Mouse (Mus musculus) neural tube, embryonic 14.5 days (tissue): ENCODE results near the gene Snx5. TPM values are rescaled to one million over a fixed set of nuclear protein-coding genes. Genes with fewer than 3 reads are reported as not detected.

Source experiments
- ATAC-seq: fragments of 200-750 bp; cut with Nextera tagmentation; 2 replicates; pipeline ENCODE4 v1.8.0; 2017; ENCODE audit warnings: low read depth, mild to moderate bottlenecking, moderate TSS enrichment, moderate library complexity
- H3K27ac ChIP-seq: fragments of 300-500 bp; sonication (generic); 2 replicates; pipeline ENCODE4 v1.5.1; 2014; ENCODE audit warnings: low read depth, mild to moderate bottlenecking, control low read depth, low read length, moderate library complexity, mixed read lengths
- H3K27me3 ChIP-seq: fragments of 300-500 bp; sonication (generic); 2 replicates; pipeline ENCODE4 v1.6.1; 2014; ENCODE audit warnings: low read length; ENCODE audit not compliant: control insufficient read depth, insufficient read depth
- H3K36me3 ChIP-seq: fragments of 300-500 bp; sonication (generic); 2 replicates; pipeline ENCODE4 v1.6.1; 2014; ENCODE audit warnings: low read length, mixed read lengths; ENCODE audit not compliant: control insufficient read depth, insufficient read depth
- H3K4me1 ChIP-seq: fragments of 300-500 bp; sonication (generic); 2 replicates; pipeline ENCODE4 v1.6.1; 2014; ENCODE audit warnings: low read length; ENCODE audit not compliant: control insufficient read depth, insufficient read depth
- H3K4me2 ChIP-seq: fragments of 300-500 bp; sonication (generic); 2 replicates; pipeline ENCODE4 v1.6.1; 2014; ENCODE audit warnings: mild to moderate bottlenecking, low read depth, low read length, control low read depth
- H3K4me3 ChIP-seq: fragments of 300-500 bp; sonication (generic); 2 replicates; pipeline ENCODE4 v1.5.1; 2014; ENCODE audit warnings: low read depth, low read length, control low read depth, mixed read lengths
- H3K9ac ChIP-seq: fragments of 300-500 bp; sonication (generic); replicated peaks from 2 replicates; pipeline ENCODE4 v1.6.1; 2014; ENCODE audit warnings: low read depth, mild to moderate bottlenecking, control low read depth, low read length, mixed read lengths
- H3K9me3 ChIP-seq: fragments of 300-500 bp; sonication (generic); 2 replicates; pipeline ENCODE4 v1.6.1; 2016; ENCODE audit warnings: low read length; ENCODE audit not compliant: control insufficient read depth
- WGBS: fragments of 180-500 bp; shearing (Covaris S2); extraction: QIAGEN DNeasy Blood & Tissue Kit; methylation state at CpG from one replicate; pipeline ENCODE4 v1.1.7; 2014; 5-methylcytosine and 5-hydroxymethylcytosine counted together
- polyA plus RNA-seq: library from polyadenylated mRNA; unstranded; fragments of >200 nt; fragmentation: Nextera tagmentation; extraction: Ambion mirVana; gene quantifications from 2 replicates; pipeline ENCODE4 v1.2.1, GENCODE M21; 2014

The Snx5 gene
- polyA plus RNA-seq, 1 experiment from 2014 or later = 79.1 TPM

GRCm38 (mm10) chr2:144224351-144224750 is 46.4 kb downstream of the Snx5 start:
- no peak overlapping the region for H3K4me3 ChIP-seq

DNA sequence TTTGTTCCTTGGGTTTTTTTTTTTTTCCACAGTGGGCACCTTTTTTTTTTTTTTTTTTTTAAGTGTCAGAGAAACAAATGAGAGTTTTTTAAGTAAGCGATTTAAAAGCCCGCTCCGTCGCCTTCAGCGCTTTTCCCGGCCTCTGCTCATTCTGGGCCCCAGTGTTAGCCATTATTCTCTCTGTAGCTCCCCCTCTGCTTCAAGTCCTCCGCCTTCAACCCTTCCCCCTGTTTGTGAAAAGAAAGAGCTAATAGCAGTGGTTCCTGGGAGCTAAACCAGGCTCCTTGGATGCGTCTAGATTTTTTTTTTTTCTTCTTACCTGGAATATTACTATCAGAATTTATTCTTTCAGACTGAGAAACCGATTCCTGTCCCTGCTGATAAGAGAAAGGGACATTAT is 55.1 kb downstream of the Snx5 start:
- no peak overlapping the region for H3K9ac ChIP-seq
- H3K4me2 ChIP-seq = no peak overlapping the region
- H3K27ac ChIP-seq = no peak overlapping the region

More at GRCm38 (mm10) chr2:144224351-144224750, 46.4 kb downstream of the Snx5 start:
- Histone ChIP-seq H3K27ac (no peak overlapping the region), H3K4me1 (no peaks in the 10 kb centered on the region), H3K9ac (no peak overlapping the region), H3K27me3 (no peaks in the 10 kb centered on the region), H3K9me3 (no peaks in the 10 kb centered on the region), H3K36me3 (no peaks in the 10 kb centered on the region), H3K4me2 (no peak overlapping the region)
- no peak for ATAC-seq
- WGBS = 68% methylated on average over 12 of the region's 12 CpGs

DNA sequence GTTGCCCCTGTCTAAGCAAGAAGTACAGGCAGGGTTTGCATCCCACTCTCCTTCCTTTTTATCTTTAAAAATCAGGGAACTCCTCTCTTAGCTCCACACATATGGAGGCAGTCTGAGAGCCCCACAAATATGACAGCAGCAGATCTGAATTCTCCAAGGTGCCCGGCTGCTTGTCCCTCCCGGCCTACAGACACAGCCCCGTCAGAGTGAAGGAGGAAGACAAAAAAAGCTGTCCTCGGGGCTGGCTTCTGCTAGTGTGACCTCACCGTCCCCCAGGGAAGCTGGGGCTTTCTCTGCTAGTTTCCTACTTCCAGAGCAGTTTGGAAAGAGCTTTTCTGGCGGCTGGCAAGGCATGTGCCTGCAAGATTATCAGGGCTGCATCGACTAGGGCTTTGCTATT is 55.5 kb downstream of the Snx5 start:
- Histone ChIP-seq H3K4me3 (no peak overlapping the region), H3K27me3 (no peaks in the 10 kb centered on the region), H3K9ac (no peak overlapping the region), H3K4me2 (no peak overlapping the region), H3K27ac (peak overlapping the region; percentile 28; the same call in 1 of the 2 replicates), H3K36me3 (no peaks in the 10 kb centered on the region), H3K4me1 (peaks cover 3% of the 10 kb centered on the region; the same call in 1 of the 2 replicates), H3K9me3 (no peaks in the 10 kb centered on the region)
- peak; percentile 65; the same call in 1 of the 2 replicates for ATAC-seq
- WGBS = 5% methylated on average over 7 of the region's 7 CpGs

More for the DNA sequence above, 55.1 kb downstream of the Snx5 start:
- H3K4me3 ChIP-seq = no peak overlapping the region
- 19% methylated on average over 9 of the region's 9 CpGs for WGBS
- H3K9me3 ChIP-seq = no peaks in the 10 kb centered on the region
- no peaks in the 10 kb centered on the region for H3K27me3 ChIP-seq
- no peak; the same call in 1 of the 2 replicates for ATAC-seq
- no peaks in the 10 kb centered on the region for H3K36me3 ChIP-seq
- peaks cover 3% of the 10 kb centered on the region; the same call in 1 of the 2 replicates for H3K4me1 ChIP-seq

- peak overlapping the region; percentile 28; the same call in 1 of the 2 replicates for H3K27ac ChIP-seq
- H3K9me3 ChIP-seq = no peaks in the 10 kb centered on the region
- peaks cover 3% of the 10 kb centered on the region; the same call in 1 of the 2 replicates for H3K4me1 ChIP-seq
- peak; percentile 11; the same call in 1 of the 2 replicates for ATAC-seq
- H3K4me3 ChIP-seq = no peak overlapping the region
- 75% methylated on average over 9 of the region's 9 CpGs for whole genome bisulfite sequencing
- H3K9ac ChIP-seq = no peak overlapping the region
- H3K36me3 ChIP-seq = no peaks in the 10 kb centered on the region
- no peaks in the 10 kb centered on the region for H3K27me3 ChIP-seq
- H3K4me2 ChIP-seq = no peak overlapping the region
These were observed 56.1 kb downstream of the Snx5 start for GRCm38 (mm10) chr2:144214508-144215185.

GRCm38 (mm10) chr2:144213803-144214202 is 56.9 kb downstream of the Snx5 start:
- H3K4me2 ChIP-seq = no peak overlapping the region
- no peak overlapping the region for H3K27ac ChIP-seq
- ATAC-seq = no peak
- no peaks in the 10 kb centered on the region for H3K27me3 ChIP-seq
- peaks cover 3% of the 10 kb centered on the region; the same call in 1 of the 2 replicates for H3K4me1 ChIP-seq
- no peaks in the 10 kb centered on the region for H3K9me3 ChIP-seq
- WGBS = 85% methylated on average over 6 of the region's 6 CpGs
- H3K9ac ChIP-seq = no peak overlapping the region
- H3K36me3 ChIP-seq = no peaks in the 10 kb centered on the region
- H3K4me3 ChIP-seq = no peak overlapping the region

- no peak for ATAC-seq
These were observed 61.3 kb downstream of the Snx5 start for GRCm38 (mm10) chr2:144209425-144209824.

GRCm38 (mm10) chr2:144207365-144207764 is 63.3 kb downstream of the Snx5 start:
- Histone ChIP-seq H3K4me2 (no peak overlapping the region), H3K4me1 (no peaks in the 10 kb centered on the region), H3K4me3 (no peak overlapping the region), H3K9ac (no peak overlapping the region), H3K9me3 (no peaks in the 10 kb centered on the region), H3K27me3 (no peaks in the 10 kb centered on the region), H3K27ac (no peak overlapping the region), H3K36me3 (no peaks in the 10 kb centered on the region)
- ATAC-seq = no peak
- 100% methylated on average over 1 of the region's 1 CpGs for WGBS

More at GRCm38 (mm10) chr2:144209425-144209824, 61.3 kb downstream of the Snx5 start:
- no peaks in the 10 kb centered on the region for H3K4me1 ChIP-seq
- H3K4me3 ChIP-seq = no peak overlapping the region
- H3K27me3 ChIP-seq = no peaks in the 10 kb centered on the region
- no peaks in the 10 kb centered on the region for H3K9me3 ChIP-seq
- no peak overlapping the region for H3K9ac ChIP-seq
- H3K36me3 ChIP-seq = no peaks in the 10 kb centered on the region
- no peak overlapping the region for H3K4me2 ChIP-seq
- WGBS = 87% methylated on average over 3 of the region's 3 CpGs
- H3K27ac ChIP-seq = no peak overlapping the region

GRCm38 (mm10) chr2:144203001-144203400 is 67.7 kb downstream of the Snx5 start:
- H3K4me1 ChIP-seq = no peaks in the 10 kb centered on the region
- no peak overlapping the region for H3K4me2 ChIP-seq
- H3K27me3 ChIP-seq = no peaks in the 10 kb centered on the region
- H3K4me3 ChIP-seq = no peak overlapping the region
- H3K36me3 ChIP-seq = no peaks in the 10 kb centered on the region
- ATAC-seq = no peak
- 93% methylated on average over 5 of the region's 5 CpGs for WGBS
- no peaks in the 10 kb centered on the region for H3K9me3 ChIP-seq
- H3K27ac ChIP-seq = no peak overlapping the region
- no peak overlapping the region for H3K9ac ChIP-seq

DNA sequence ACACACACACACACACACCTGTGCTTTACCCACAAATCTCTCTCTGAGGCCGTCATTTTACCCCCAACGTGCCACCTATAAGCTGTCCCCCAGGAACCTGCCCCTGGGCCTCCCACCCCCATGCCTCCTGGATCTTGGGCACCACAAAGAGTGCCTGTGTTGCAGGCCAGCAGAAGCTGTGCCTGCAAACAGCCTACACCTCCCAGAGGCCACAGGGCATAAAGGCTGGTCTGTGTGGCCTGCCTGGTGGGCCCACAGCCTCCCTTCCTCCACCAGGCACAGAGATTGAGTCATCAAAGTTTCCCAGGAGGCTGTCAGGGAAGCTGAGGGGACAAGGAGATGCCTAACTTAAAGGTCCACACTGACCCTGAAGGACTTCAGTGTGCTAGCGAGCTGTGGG is 68.1 kb downstream of the Snx5 start:
- Histone ChIP-seq H3K9me3 (no peaks in the 10 kb centered on the region), H3K4me2 (no peak overlapping the region), H3K27ac (no peak overlapping the region), H3K9ac (no peak overlapping the region), H3K27me3 (no peaks in the 10 kb centered on the region), H3K36me3 (no peaks in the 10 kb centered on the region), H3K4me1 (no peaks in the 10 kb centered on the region), H3K4me3 (no peak overlapping the region)
- ATAC-seq = no peak
- 50% methylated on average over 3 of the region's 3 CpGs for WGBS
